ENCODE assay signal across 19 mouse cellular contexts in genomic region chr11:43392757-43393156, GRCm38 (mm10). TPM values are rescaled to one million over a fixed set of nuclear protein-coding genes. Genes with fewer than 3 reads are reported as not detected.
DNase-seq lines count a peak whose midpoint lies in the region; TF ChIP-seq lines count a peak whose summit lies in the region.
"Had no signal": no experiment of that assay in that cellular context is flagged by ENCODE, and none has a peak within 500 bp of the region (broad histone marks: within the 10 kb centered on the region; RNA-seq: fewer than 3 reads in every experiment).

No protein-coding gene starts in this region.

- TF ChIP-seq POLR2A in CH12.LX (IDR thresholded peaks at IDR 0.05; ENCODE audit: low read depth, low read length): peak; percentile 77

- H3K4me3 ChIP-seq in heart, embryonic 10.5 days: no peak overlapping the region
- peak overlapping the region; percentile 14 to 61 (median 55) for H3K4me3 ChIP-seq in CH12.LX (replicated peaks in 1 of 3; ENCODE audit: low read depth in 2 of 3, low read length in 2 of 3, poor library complexity in 1 of 3)
- H3K4me3 ChIP-seq in left cerebral cortex, adult 2 months: no peak overlapping the region
- H3K4me3 ChIP-seq: embryonic facial prominence, embryonic 10.5 days; embryonic facial prominence, embryonic 12.5 days; forebrain, embryonic 13.5 days; forebrain, embryonic 15.5 days had no signal

- H3K9ac ChIP-seq in CH12.LX (ENCODE audit: insufficient read depth, low read depth): peak overlapping the region; percentile 63
- H3K9ac ChIP-seq: embryonic facial prominence, embryonic 12.5 days; forebrain, embryonic 13.5 days; forebrain, embryonic 15.5 days; forebrain, postnatal 0 days had no signal

- H3K27me3 ChIP-seq in heart, embryonic 10.5 days (ENCODE audit: insufficient read depth, poor library complexity, severe bottlenecking): no peaks in the 10 kb centered on the region
- H3K27me3 ChIP-seq in CH12.LX (replicated peaks): no peaks in the 10 kb centered on the region
- H3K27me3 ChIP-seq: embryonic facial prominence, embryonic 12.5 days; forebrain, embryonic 13.5 days; forebrain, embryonic 15.5 days had no signal

- TF ChIP-seq EP300 in CH12.LX (IDR thresholded peaks at IDR 0.05; ENCODE audit: low read length): no peak

- in situ Hi-C loops in CH12.LX (cut with MboI; ENCODE audit: low pct_ligation_motif_present, low pct_unique_long_range_greater_than_20kb, low sequenced_read_pairs): no loop called here

- WGBS in heart, embryonic 10.5 days: 31% methylated on average over 2 of the region's 2 CpGs

- TF ChIP-seq RAD21 in CH12.LX (IDR thresholded peaks at IDR 0.05; ENCODE audit: low read depth, low read length): no peak

- no peaks in the 10 kb centered on the region for H3K36me3 ChIP-seq in heart, embryonic 10.5 days
- no peaks in the 10 kb centered on the region for H3K36me3 ChIP-seq in CH12.LX (replicated peaks in 1 of 2; ENCODE audit: control insufficient read depth in 1 of 2, insufficient read depth in 1 of 2, low read length in 1 of 2)
- H3K36me3 ChIP-seq: embryonic facial prominence, embryonic 10.5 days; embryonic facial prominence, embryonic 12.5 days; forebrain, embryonic 15.5 days; G1E had no signal

- TF ChIP-seq CTCF in CH12.LX (conservative IDR thresholded peaks at IDR 0.05 in 1 of 2, IDR thresholded peaks at IDR 0.05 in 1 of 2; ENCODE audit: low read depth in 2 of 2, low read length in 2 of 2): no peak
- TF ChIP-seq CTCF in left cerebral cortex, adult 2 months (IDR thresholded peaks at IDR 0.05): no peak

- dilution Hi-C loops in CH12.LX (cut with MboI; ENCODE audit: extremely low pct_ligation_motif_present, extremely low pct_unique_long_range_greater_than_20kb, low sequenced_read_pairs): no loop called here

- H3K79me2 ChIP-seq in CH12.LX (replicated peaks; ENCODE audit: control insufficient read depth, extremely low read depth, insufficient read depth, poor library complexity, severe bottlenecking): peaks cover 7% of the 10 kb centered on the region

- peak overlapping the region; percentile 87 for H3K4me2 ChIP-seq in CH12.LX (ENCODE audit: insufficient read depth, low read depth, poor library complexity, severe bottlenecking)
- H3K4me2 ChIP-seq: embryonic facial prominence, embryonic 12.5 days; forebrain, embryonic 13.5 days; forebrain, embryonic 15.5 days had no signal

- no peak overlapping the region for H3K27ac ChIP-seq in heart, embryonic 10.5 days
- peak overlapping the region; percentile 82 for H3K27ac ChIP-seq in CH12.LX (ENCODE audit: insufficient read depth, low read depth)
- no peak overlapping the region for H3K27ac ChIP-seq in left cerebral cortex, adult 2 months
- H3K27ac ChIP-seq: embryonic facial prominence, embryonic 10.5 days; embryonic facial prominence, embryonic 12.5 days; forebrain, embryonic 13.5 days; forebrain, embryonic 15.5 days had no signal

- no peaks in the 10 kb centered on the region for H3K9me3 ChIP-seq in heart, embryonic 10.5 days
- H3K9me3 ChIP-seq in CH12.LX (replicated peaks; ENCODE audit: low read length): peaks cover 4% of the 10 kb centered on the region
- H3K9me3 ChIP-seq: embryonic facial prominence, embryonic 10.5 days; embryonic facial prominence, embryonic 12.5 days; forebrain, embryonic 13.5 days; forebrain, embryonic 15.5 days; G1E had no signal

- H3K4me1 ChIP-seq in heart, embryonic 10.5 days: no peaks in the 10 kb centered on the region
- H3K4me1 ChIP-seq in CH12.LX (ENCODE audit: control insufficient read depth in 1 of 2, insufficient read depth in 2 of 2): peaks cover 23 to 48% of the 10 kb centered on the region in 2 experiments
- H3K4me1 ChIP-seq: embryonic facial prominence, embryonic 10.5 days; embryonic facial prominence, embryonic 12.5 days had no signal

- intact Hi-C loops in left cerebral cortex, adult 2 months (cut with DNase I): no loop called here

- DNase-seq in heart, embryonic 10.5 days (ENCODE audit: low spot score): peak; percentile 50
- DNase-seq in heart, adult 18-20 months: no peak
- DNase-seq in CH12.LX (ENCODE audit: extremely low read depth): peak; percentile 49
- peak; percentile 53 for DNase-seq in induced T-regulatory cell, adult 2 months (ENCODE audit: low read depth)
- DNase-seq in left cerebral cortex, adult 2 months (ENCODE audit: extremely low spot score in 1 of 2, low spot score in 2 of 2): no peak
- DNase-seq: adrenal gland, adult 8-10 months; adrenal gland, postnatal 14 days; adrenal gland, postnatal 36 days; cerebellum, adult 11-12 months; cerebellum, adult 2 months; cerebellum, adult 9-10 months; cerebellum, postnatal 10 days; cerebellum, postnatal 25 days; forebrain, postnatal 0 days had no signal

TF ChIP-seq in CH12.LX, 34 proteins besides CTCF, POLR2A, EP300 and RAD21:
- 0 out of 2 replicates have a peak, but pooled peaks have one; percentile 62 for TF ChIP-seq SIN3A (IDR thresholded peaks at IDR 0.05; ENCODE audit: low read length)
- 0 out of 2 replicates have a peak, but pooled peaks have one; percentile 7 for TF ChIP-seq ELF1 (IDR thresholded peaks at IDR 0.05; ENCODE audit: low read depth, low read length)
- TF ChIP-seq NELFE (IDR thresholded peaks at IDR 0.05; ENCODE audit: low read depth, low read length): peak; percentile 61; the same call in 1 of the 2 replicates
- TF ChIP-seq ZMIZ1 (IDR thresholded peaks at IDR 0.05; ENCODE audit: low read depth, low read length): no peak
- TF ChIP-seq GABPA (IDR thresholded peaks at IDR 0.05; ENCODE audit: insufficient replicate concordance, low read depth, low read length): no peak
- TF ChIP-seq POLR2AphosphoS2 (IDR thresholded peaks at IDR 0.05; ENCODE audit: low read depth, low read length): 0 out of 2 replicates have a peak, but pooled peaks have one; percentile 56
- peak; percentile 65 for TF ChIP-seq TBP (conservative IDR thresholded peaks at IDR 0.05; ENCODE audit: low read depth, low read length)
- 0 out of 2 replicates have a peak, but pooled peaks have one; percentile 6 for TF ChIP-seq MEF2A (IDR thresholded peaks at IDR 0.05; ENCODE audit: borderline replicate concordance, low read depth, low read length)

RNA-seq across cellular contexts. Expression of gene Pttg1, which starts 33.3 kb away (rescaled TPM):
- 101 and 118 TPM in 2 replicates for polyA plus RNA-seq in heart, embryonic 10.5 days (2016; fragmentation: Nextera tagmentation; extraction: Ambion mirVana)
- 10 to 100 TPM; 85.4 to 89.1 TPM for total RNA-seq in heart, adult 18-20 months (2021)
- total RNA-seq in CH12.LX (2012; rRNA removed) (153 and 190 TPM in 2 replicates), CH12.LX (2014; rRNA removed) (276 and 337 TPM in 2 replicates)
- 258 and 279 TPM in 2 replicates for polyA plus RNA-seq in CH12.LX (2012; ENCODE audit: insufficient read length, low read depth)
- 10 to 100 TPM; 25.5 to 29.5 TPM for total RNA-seq in left cerebral cortex, adult 2 months (2021)

RNA-seq across cellular contexts. Expression of gene Slu7, which starts 40.8 kb away (rescaled TPM):
- 36.6 and 44.1 TPM in 2 replicates for polyA plus RNA-seq in heart, embryonic 10.5 days (2016; fragmentation: Nextera tagmentation; extraction: Ambion mirVana)
- 10 to 100 TPM; 30.2 to 34.6 TPM for total RNA-seq in heart, adult 18-20 months (2021)
- total RNA-seq in CH12.LX (2012; rRNA removed) (41.6 and 43.0 TPM in 2 replicates), CH12.LX (2014; rRNA removed) (60.3 and 68.8 TPM in 2 replicates)
- polyA plus RNA-seq in CH12.LX (2012; ENCODE audit: insufficient read length, low read depth): 66.8 and 78.7 TPM in 2 replicates
- 10 to 100 TPM; 54.2 to 56.7 TPM for total RNA-seq in left cerebral cortex, adult 2 months (2021)

Comparison
In these comparisons a context has a peak if more than half of its experiments do, and no peak if none do; other contexts are left out.
1. DNase-seq: peak in heart, embryonic 10.5 days (single experiment), CH12.LX (single experiment) and induced T-regulatory cell, adult 2 months (single experiment); none in heart, adult 18-20 months (0 of 2) and left cerebral cortex, adult 2 months (0 of 2).
2. H3K4me3 ChIP-seq: peak in CH12.LX (3 of 3); none in heart, embryonic 10.5 days (single experiment) and left cerebral cortex, adult 2 months (single experiment).